Mouse (Mus musculus) ovary, adult 2 months (tissue): ENCODE measurements around the gene Tamm41. TPM values are rescaled to one million over a fixed set of nuclear protein-coding genes. Genes with fewer than 3 reads are reported as not detected.

Experiments used
- polyA plus RNA-seq: library from polyadenylated mRNA; depleted of rRNA; stranded (reverse); fragments of >200 nt; gene quantifications from 2 replicates; pipeline ENCODE4 v1.2.3, GENCODE M21; 2012; rRNA removed

Tamm41 gene
- polyA plus RNA-seq = 47.2 and 60.3 TPM in 2 replicates

GRCm38 (mm10) chr6:115037103-115038094 is at the start of gene Tamm41:
Tamm41 (minus strand) TSS chr6:115037876.

GRCm38 (mm10) chr6:114969213-114970120 is 68.2 kb downstream of the Tamm41 start, which contains the start of gene Vgll4:
Vgll4 (minus strand) TSS chr6:114969994.

Other genes with a start within 250 kb of the Tamm41 start
- gene Vgll4, start 67.9 kb downstream of the Tamm41 start, polyA plus RNA-seq = 106 and 124 TPM in 2 replicates
- 11.2 and 27.4 TPM in 2 replicates for gene Syn2, start 97.0 kb upstream of the Tamm41 start, polyA plus RNA-seq
- gene Gm17482, start 189.5 kb upstream of the Tamm41 start, polyA plus RNA-seq = not detected in 2 replicates
- gene Timp4, start 214.3 kb upstream of the Tamm41 start, polyA plus RNA-seq = 31.2 and 43.7 TPM in 2 replicates